Mouse (Mus musculus): Measurements from ENCODE around the gene Rhox13. TPM values are rescaled to one million over a fixed set of nuclear protein-coding genes. Genes with fewer than 3 reads are reported as not detected.
A peak's percentile ranks its signal among the peaks of the same experiment; 100 is the strongest.

The Rhox13 gene
- not detected for total RNA-seq (2022)

- no peak for DNase-seq
Measured at GRCm38 (mm10) chrX:38120982-38121381, at the start of gene Rhox13. TSS of gene Rhox13 (plus strand) at chrX:38121219.

- DNase-seq: peak; percentile 14
Measured at GRCm38 (mm10) chrX:38084226-38084625, 36.8 kb upstream of the Rhox13 start.

GRCm38 (mm10) chrX:38085041-38085440 is 36.0 kb upstream of the Rhox13 start, which contains the start of gene Rhox11:
TSS of gene Rhox11 (minus strand) at chrX:38085141.
- DNase-seq: no peak

- DNase-seq: no peak
Measured at GRCm38 (mm10) chrX:38110807-38111206, 10.2 kb upstream of the Rhox13 start, which contains the start of gene Rhox12. TSS of gene Rhox12 (minus strand) at chrX:38110907.

GRCm38 (mm10) chrX:38121478-38121877 is 459 bp downstream of the Rhox13 start:
- DNase-seq: no peak

- DNase-seq: no peak
Measured at GRCm38 (mm10) chrX:38159097-38159496, 38.1 kb downstream of the Rhox13 start.

GRCm38 (mm10) chrX:38165315-38165714 is 44.3 kb downstream of the Rhox13 start:
- no peak for DNase-seq

- DNase-seq: no peak
Measured at GRCm38 (mm10) chrX:38166064-38166463, 45.0 kb downstream of the Rhox13 start.

- DNase-seq: no peak
Measured at GRCm38 (mm10) chrX:38166592-38166991, 45.6 kb downstream of the Rhox13 start.

Other genes starting within 250 kb of the Rhox13 start
- gene Rhox8, start 242.3 kb upstream of the Rhox13 start, total RNA-seq (2022): not detected
- not detected for gene Rhox7b, start 224.0 kb upstream of the Rhox13 start, total RNA-seq (2022)
- not detected for gene Rhox9, start 219.4 kb upstream of the Rhox13 start, total RNA-seq (2022)
- not detected for gene Btg1-ps1, start 102.4 kb upstream of the Rhox13 start, total RNA-seq (2022)
- under 1 TPM in 2 of 4 experiments, not detected in 2; 0.46 to 0.52 TPM for gene Btg1-ps2, start 78.1 kb upstream of the Rhox13 start, total RNA-seq (2022)
- not detected for gene Rhox10, start 54.7 kb upstream of the Rhox13 start, total RNA-seq (2022)
- not detected for gene Rhox11, start 36.1 kb upstream of the Rhox13 start, total RNA-seq (2022)
- gene Rhox12, start 10.3 kb upstream of the Rhox13 start, total RNA-seq (2022): not detected
- 10 to 100 TPM; 28.2 to 42.7 (median 34.2) TPM for gene Zbtb33, start 68.6 kb downstream of the Rhox13 start, total RNA-seq (2022)
- 10 to 100 TPM; 33.4 to 59.1 (median 46.4) TPM for gene Tmem255a, start 131.2 kb downstream of the Rhox13 start, total RNA-seq (2022)
- gene Atp1b4, start 195.0 kb downstream of the Rhox13 start, total RNA-seq (2022): not detected

Data from adrenal gland, adult 8-10 months (tissue).